Mouse (Mus musculus) kidney, adult 2 months (tissue): Measurements from ENCODE around the gene Acvr1.

Experiments used
- CTCF ChIP-seq: fragments of 200-500 bp; conservative IDR thresholded peaks from 2 replicates; pipeline ENCODE4 v1.5.1; 2011; ENCODE audit warnings: low read depth, mild to moderate bottlenecking, control low read depth, low read length, moderate library complexity, mixed read lengths; ENCODE audit not compliant: insufficient read depth, insufficient read length
- POLR2A ChIP-seq: fragments of 200-500 bp; IDR thresholded peaks from one replicate; pipeline ENCODE4 v1.6.1; 2011; ENCODE audit warnings: low read depth, low read length, control low read depth

DNA sequence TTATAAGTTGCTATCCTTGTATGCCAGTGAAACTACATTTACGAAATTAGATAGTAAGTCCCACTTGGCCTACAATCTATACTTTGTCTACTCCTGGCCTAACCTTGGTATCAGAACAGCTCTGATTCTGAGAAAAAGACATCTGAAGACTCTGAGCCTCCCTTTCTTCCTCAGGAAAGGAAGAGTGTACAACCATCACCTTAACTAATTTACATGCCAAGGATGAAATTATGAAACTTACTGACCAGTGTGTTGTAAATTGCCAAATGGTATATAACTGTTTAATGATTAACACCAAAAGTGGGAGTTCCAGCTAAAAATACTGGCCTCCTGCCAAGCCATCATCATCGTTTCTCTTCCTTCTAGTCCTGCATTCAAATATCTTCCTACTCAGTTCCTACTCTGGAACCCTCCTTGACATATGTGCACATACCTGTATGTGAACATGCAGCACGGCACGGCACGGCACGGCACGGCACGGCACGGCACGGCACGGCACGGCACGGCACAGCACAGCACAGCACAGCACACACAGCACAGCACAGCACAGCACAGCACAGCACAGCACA, 141.4 kb downstream of the Acvr1 start:
- no peak for TF ChIP-seq POLR2A
- no peak for TF ChIP-seq CTCF
